Mouse (Mus musculus) stomach, postnatal 0 days (tissue): Measurements from ENCODE around the gene Itga3. TPM values are rescaled to one million over a fixed set of nuclear protein-coding genes. Genes with fewer than 3 reads are reported as not detected.

ENCODE experiments used
- ATAC-seq: fragments of 200-750 bp; cut with Nextera tagmentation; 2 replicates; pipeline ENCODE4 v1.8.0; 2017; ENCODE audit not compliant: low FRiP score, low TSS enrichment
- DNase-seq: peaks from one replicate; pipeline ENCODE4 v3.0.0-alpha.2; 2016; ENCODE audit warnings: low spot score
- H3K27ac ChIP-seq: fragments of 300-500 bp; sonication (generic); replicated peaks from 2 replicates; pipeline ENCODE4 v1.5.1; 2014; ENCODE audit warnings: mild to moderate bottlenecking, control low read depth
- H3K27me3 ChIP-seq: fragments of 300-500 bp; sonication (generic); 2 replicates; pipeline ENCODE4 v1.6.1; 2014; ENCODE audit warnings: low read length; ENCODE audit not compliant: control insufficient read depth, insufficient read depth
- H3K36me3 ChIP-seq: fragments of 300-500 bp; sonication (generic); 2 replicates; pipeline ENCODE4 v1.6.1; 2014; ENCODE audit warnings: low read length, mixed read lengths; ENCODE audit not compliant: control insufficient read depth, insufficient read depth
- H3K4me1 ChIP-seq: fragments of 300-500 bp; sonication (generic); replicated peaks from 2 replicates; pipeline ENCODE4 v1.6.1; 2014; ENCODE audit warnings: antibody characterized with exemption; ENCODE audit not compliant: control insufficient read depth, insufficient read depth
- H3K4me2 ChIP-seq: fragments of 300-500 bp; sonication (generic); replicated peaks from 2 replicates; pipeline ENCODE4 v1.6.1; 2014; ENCODE audit warnings: low read depth, mild to moderate bottlenecking, control low read depth, moderate library complexity
- H3K4me3 ChIP-seq: fragments of 300-500 bp; sonication (generic); 2 replicates; pipeline ENCODE4 v1.5.1; 2014; ENCODE audit warnings: low read depth, low read length, control low read depth
- H3K9ac ChIP-seq: fragments of 300-500 bp; sonication (generic); 2 replicates; pipeline ENCODE4 v1.6.1; 2014; ENCODE audit warnings: mild to moderate bottlenecking, low read length, control low read depth, mixed read lengths
- H3K9me3 ChIP-seq: fragments of 300-500 bp; sonication (generic); 2 replicates; pipeline ENCODE4 v1.6.1; 2016; ENCODE audit warnings: low read length; ENCODE audit not compliant: control insufficient read depth
- CTCF ChIP-seq: IDR thresholded peaks from 2 replicates; pipeline ENCODE4 v1.5.1; 2016; ENCODE audit warnings: antibody characterized with exemption, low read depth, mild to moderate bottlenecking, moderate library complexity
- EP300 ChIP-seq: optimal IDR thresholded peaks from 2 replicates; pipeline ENCODE3; 2016; ENCODE audit warnings: antibody characterized with exemption
- WGBS: fragments of 180-500 bp; shearing (Covaris S2); extraction: QIAGEN DNeasy Blood & Tissue Kit; methylation state at CpG from one replicate; pipeline ENCODE4 v1.1.7; 2014; 5-methylcytosine and 5-hydroxymethylcytosine counted together
- polyA plus RNA-seq: library from polyadenylated mRNA; unstranded; fragments of >200 nt; fragmentation: Nextera tagmentation; extraction: Ambion mirVana; gene quantifications from 2 replicates; pipeline ENCODE4 v1.2.1, GENCODE M21; 2015

Itga3 gene
- polyA plus RNA-seq, 1 experiment from 2014 or later: 15.6 TPM

DNA sequence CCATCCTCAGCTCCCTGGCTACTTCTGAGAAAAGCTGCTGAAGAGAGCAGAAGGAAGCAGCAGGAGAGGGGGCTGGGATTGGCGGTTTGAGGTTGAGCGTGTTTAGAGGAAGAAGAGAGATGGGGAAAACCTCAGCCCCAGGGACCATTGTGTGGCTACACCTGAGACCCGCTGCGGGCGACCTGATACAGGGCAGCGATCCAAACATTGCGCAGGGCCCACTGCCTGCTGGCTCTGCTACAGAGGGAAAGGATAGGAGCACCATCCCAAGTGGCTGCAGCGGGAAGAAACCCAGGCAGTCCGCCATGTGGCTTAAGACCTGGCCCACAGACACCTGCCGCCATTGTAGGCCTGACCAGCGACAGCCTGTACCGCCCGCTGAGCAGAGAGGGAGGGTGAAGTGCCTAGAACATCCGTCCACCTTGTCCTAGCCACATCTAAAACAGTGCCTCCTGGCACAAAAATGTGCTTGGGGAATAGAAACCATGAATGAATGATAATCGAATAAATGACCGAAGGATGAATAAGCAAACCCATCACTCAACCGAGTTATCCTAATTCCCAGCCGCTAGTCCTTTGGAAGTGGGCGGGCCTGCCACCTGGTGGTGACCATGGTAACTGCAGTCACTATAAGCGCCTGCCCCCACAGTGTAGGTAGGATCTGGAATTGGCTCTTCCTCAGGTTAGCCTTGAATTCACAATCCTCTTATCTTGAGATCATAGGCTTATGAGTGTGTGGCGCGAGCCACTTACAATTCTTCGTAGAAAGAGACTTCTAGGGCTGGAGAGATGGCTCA, 30.0 kb upstream of the Itga3 start:
- 36% methylated on average over 23 of the region's 23 CpGs for WGBS
- no peaks in the 10 kb centered on the region for H3K27me3 ChIP-seq
- H3K4me1 ChIP-seq: no peaks in the 10 kb centered on the region
- no peak overlapping the region for H3K9ac ChIP-seq
- H3K4me3 ChIP-seq: no peak overlapping the region
- no peaks in the 10 kb centered on the region for H3K9me3 ChIP-seq
- ATAC-seq (peak; percentile 49; the same call in 1 of the 2 replicates), DNase-seq (peak; percentile 81)
- no peak overlapping the region for H3K27ac ChIP-seq
- H3K4me2 ChIP-seq: no peak overlapping the region; the same call in 1 of the 2 replicates
- TF ChIP-seq CTCF: peak; percentile 99
- TF ChIP-seq EP300: no peak
- H3K36me3 ChIP-seq: no peaks in the 10 kb centered on the region

DNA sequence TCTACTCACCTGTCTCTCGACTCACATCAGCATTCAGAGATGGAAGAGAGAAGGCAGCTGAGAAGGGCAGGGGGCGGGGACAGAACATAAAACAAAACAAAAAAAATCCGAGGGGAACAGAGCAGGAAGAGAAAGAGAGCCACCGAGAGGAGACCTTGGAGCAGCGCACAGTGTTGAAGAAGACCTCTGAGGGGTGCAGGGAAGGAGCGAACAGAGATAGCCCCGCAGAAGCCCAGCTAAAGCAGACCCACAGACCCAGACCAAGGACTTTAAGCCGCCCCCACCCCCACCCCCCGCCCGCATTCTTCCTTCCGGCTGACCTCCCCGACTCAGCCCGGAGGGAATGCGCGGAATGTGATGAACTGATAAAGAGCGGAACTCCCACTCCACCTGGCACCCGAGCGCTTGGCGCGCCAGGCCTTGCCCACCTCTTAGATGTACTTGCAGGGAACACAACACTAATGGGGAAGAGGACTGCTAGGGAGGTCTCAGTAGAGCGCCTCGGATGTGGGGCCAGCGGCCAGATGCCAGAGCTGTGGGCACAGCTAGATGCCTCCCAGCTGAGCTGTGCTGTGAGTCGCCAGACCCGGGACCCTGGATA, 28.8 kb upstream of the Itga3 start:
- DNase-seq: no peak
- H3K9ac ChIP-seq: no peak overlapping the region
- no peak for ATAC-seq

GRCm38 (mm10) chr11:95104266-95104665, 27.7 kb upstream of the Itga3 start:
- TF ChIP-seq CTCF (no peak), EP300 (no peak)
- Histone ChIP-seq H3K9me3 (no peaks in the 10 kb centered on the region), H3K4me3 (no peak overlapping the region), H3K27me3 (no peaks in the 10 kb centered on the region), H3K36me3 (no peaks in the 10 kb centered on the region), H3K9ac (no peak overlapping the region), H3K27ac (no peak overlapping the region), H3K4me1 (no peaks in the 10 kb centered on the region), H3K4me2 (no peak overlapping the region)
- no peak for DNase-seq
- ATAC-seq: no peak
- 64% methylated on average over 6 of the region's 6 CpGs for WGBS

More for the DNA sequence above, 28.8 kb upstream of the Itga3 start:
- TF ChIP-seq CTCF (0 out of 2 replicates have a peak, but pooled peaks have one; percentile 40), EP300 (no peak)
- peak overlapping the region; percentile 49 for H3K4me2 ChIP-seq
- no peaks in the 10 kb centered on the region for H3K9me3 ChIP-seq
- no peak overlapping the region for H3K27ac ChIP-seq
- H3K4me3 ChIP-seq: no peak overlapping the region
- H3K4me1 ChIP-seq: no peaks in the 10 kb centered on the region
- H3K27me3 ChIP-seq: no peaks in the 10 kb centered on the region
- WGBS: 5% methylated on average over 23 of the region's 25 CpGs
- no peaks in the 10 kb centered on the region for H3K36me3 ChIP-seq

DNA sequence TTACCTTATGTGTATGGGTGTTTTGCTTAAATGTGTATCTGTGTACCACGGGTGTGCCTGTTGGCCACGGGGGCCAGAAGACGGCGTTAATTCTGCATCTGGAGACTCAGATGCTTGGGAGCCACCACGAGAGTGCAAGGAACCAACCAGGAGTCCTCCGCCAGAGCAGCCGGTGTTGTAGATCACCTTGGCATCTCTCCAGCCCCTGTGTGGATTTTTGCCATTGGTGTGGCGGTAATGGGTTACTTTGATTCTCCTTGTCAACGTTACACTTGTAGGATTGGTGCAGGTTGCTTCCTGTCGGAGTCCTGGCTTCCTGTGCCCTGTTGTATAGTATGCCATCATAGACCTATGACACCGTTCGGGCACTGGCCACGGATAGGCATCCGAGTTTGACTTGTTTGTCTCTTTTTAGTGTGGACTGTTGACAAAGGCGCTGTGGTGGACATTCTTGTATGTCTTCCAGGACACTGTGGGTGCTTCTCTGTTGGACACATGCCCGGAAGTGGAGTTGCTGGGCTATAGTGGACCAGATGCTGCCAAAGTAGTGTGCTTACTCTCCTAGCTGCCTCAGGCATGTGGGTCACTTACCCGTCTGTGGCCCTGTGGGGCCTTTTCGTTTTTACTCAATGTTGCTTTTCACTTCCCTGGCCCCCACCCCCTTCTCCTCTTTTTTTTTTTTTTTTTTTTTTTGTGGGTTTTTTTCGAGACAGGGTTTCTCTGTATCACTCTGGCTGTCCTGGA, 25.7 kb upstream of the Itga3 start:
- ATAC-seq (no peak), DNase-seq (no peak)
- Histone ChIP-seq H3K4me2 (no peak overlapping the region), H3K27me3 (no peaks in the 10 kb centered on the region), H3K27ac (no peak overlapping the region), H3K4me3 (no peak overlapping the region), H3K36me3 (no peaks in the 10 kb centered on the region), H3K4me1 (0 out of 2 replicates have a peak, but pooled peaks cover 2% of the 10 kb centered on the region), H3K9me3 (no peaks in the 10 kb centered on the region), H3K9ac (no peak overlapping the region)
- TF ChIP-seq CTCF: no peak
- TF ChIP-seq EP300: no peak
- WGBS: 78% methylated on average over 19 of the region's 19 CpGs

DNA sequence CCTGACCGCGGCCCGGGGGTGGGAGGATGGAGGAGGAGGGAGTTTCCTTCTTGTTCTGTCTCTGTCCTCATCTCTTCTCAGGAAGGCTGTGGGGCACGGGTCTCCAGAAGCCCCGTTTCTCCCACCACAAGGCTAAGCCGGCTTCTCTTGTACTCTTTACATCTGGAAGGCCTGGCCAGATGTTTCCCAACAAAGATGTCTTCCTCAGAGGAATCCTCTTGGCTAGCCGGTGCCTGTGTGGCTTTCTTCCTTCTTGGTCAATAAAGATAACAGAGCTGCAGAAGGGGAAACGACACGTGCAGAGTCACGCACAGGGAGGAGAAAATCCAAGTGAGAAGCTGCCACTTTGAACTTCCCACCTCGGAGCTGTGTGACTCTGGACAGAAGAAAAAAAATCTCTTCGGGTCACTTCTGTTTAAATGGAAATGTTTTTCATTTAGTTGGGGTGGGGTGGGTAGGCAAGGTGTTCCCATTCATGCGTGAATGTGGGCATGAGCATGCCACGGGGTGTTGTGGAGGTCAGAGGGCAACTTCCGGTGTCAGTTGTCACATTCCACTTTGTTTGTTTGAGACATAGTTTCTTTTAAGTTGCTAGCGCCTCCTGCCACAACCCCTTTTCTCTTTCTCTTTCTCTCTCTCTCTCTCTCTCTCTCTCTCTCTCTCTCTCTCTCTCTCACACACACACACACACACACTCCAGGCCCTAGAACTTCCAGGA, 24.6 kb upstream of the Itga3 start:
- H3K4me2 ChIP-seq: no peak overlapping the region
- 34% methylated on average over 16 of the region's 16 CpGs for WGBS
- no peak overlapping the region for H3K27ac ChIP-seq

More for the DNA sequence above, 24.6 kb upstream of the Itga3 start:
- no peaks in the 10 kb centered on the region for H3K9me3 ChIP-seq
- peaks cover 8% of the 10 kb centered on the region; the same call in 1 of the 2 replicates for H3K4me1 ChIP-seq
- no peak for DNase-seq
- no peak for TF ChIP-seq CTCF
- no peak for TF ChIP-seq EP300
- ATAC-seq: no peak
- no peak overlapping the region for H3K4me3 ChIP-seq
- H3K27me3 ChIP-seq: no peaks in the 10 kb centered on the region
- no peak overlapping the region for H3K9ac ChIP-seq
- H3K36me3 ChIP-seq: no peaks in the 10 kb centered on the region
